Mouse (Mus musculus): ENCODE data around the gene Grip1. TPM values are rescaled to one million over a fixed set of nuclear protein-coding genes. Genes with fewer than 3 reads are reported as not detected.
A peak's percentile ranks its signal among the peaks of the same experiment; 100 is the strongest.

Grip1 gene
- total RNA-seq, 2 experiments from 2014 or later, result 27.6 to 28.9 TPM

DNA sequence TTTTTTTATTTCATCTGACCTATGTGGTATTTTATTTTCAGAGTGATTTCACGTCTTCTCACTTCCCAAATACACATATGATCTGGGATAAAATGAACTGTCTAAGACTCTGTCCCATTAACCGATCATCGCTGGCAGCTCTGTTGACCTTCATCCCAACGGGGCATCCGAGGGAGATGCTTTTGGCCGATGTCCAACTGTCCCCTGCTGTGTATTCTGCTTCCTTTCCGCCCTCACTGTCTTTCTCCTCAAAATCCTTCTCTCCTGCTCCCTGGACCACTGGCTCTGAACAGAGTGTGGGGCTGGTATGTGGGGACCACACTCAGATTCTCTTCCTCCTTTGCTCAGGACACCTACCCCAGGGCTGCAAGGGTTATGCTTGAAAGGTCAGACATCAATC lies 370.1 kb downstream of the Grip1 start:
- no peak for TF ChIP-seq CTCF (conservative IDR thresholded peaks at IDR 0.05)
- no peak overlapping the region for H3K4me3 ChIP-seq
- H3K27ac ChIP-seq, result no peak overlapping the region
- DNase-seq (ENCODE audit: low spot score in 2 of 2), result no peak

DNA sequence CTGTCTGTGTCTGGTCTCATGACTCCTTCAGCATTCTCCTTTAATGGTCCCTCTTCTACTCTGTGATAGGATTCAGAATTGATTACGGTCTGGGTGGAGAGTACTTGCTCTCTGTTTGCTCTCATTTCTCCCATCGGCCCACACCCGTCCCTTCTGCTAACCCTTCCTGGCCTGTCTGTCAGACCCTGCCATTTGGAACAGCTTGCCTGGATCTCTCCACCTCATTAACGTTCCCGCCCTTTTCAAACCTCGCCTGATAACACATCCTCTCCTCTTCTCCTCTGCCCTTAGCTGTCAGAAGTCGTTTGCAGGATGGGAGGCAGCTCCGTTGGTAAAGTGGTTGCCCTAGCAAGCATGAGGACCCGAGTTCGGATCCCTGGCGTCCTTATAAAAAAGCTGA lies 370.9 kb downstream of the Grip1 start:
- TF ChIP-seq CTCF (conservative IDR thresholded peaks at IDR 0.05), result no peak
- Histone ChIP-seq H3K27ac (no peak overlapping the region), H3K4me3 (no peak overlapping the region)
- DNase-seq (ENCODE audit: low spot score in 2 of 2), result no peak

DNA sequence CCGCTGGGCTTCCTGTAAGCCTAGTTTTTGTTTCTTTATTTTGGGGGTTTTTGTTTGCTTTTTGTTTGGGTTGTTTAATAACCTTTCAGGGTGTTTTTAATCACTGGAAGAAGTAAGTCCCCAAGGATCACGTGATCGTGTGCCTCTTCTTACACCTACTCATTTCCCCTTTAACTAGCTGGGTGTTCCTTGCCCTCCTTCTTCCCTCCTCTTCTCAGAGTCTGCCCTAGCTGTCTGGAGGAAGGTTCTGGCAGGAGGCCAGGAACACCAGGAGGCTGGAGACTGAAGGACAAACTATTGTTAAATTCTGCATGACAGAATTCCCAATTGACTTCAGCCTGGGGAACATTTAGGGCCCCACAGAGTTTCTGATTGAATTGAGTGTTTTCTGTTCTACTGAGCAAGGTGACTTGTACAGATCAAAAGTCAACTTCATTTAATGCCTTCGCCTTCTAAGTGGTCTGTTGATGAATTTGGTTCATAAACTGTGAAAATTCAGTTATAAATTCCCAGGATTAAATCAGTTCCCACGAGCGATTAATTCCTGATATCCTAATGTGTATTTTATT lies 376.8 kb downstream of the Grip1 start:
- DNase-seq (ENCODE audit: low spot score in 2 of 2), result peak in 1 of 2 experiments; percentile 28
- Histone ChIP-seq H3K27ac (peak overlapping the region; percentile 2; the same call in 1 of the 2 replicates), H3K4me3 (no peak overlapping the region)
- TF ChIP-seq CTCF (conservative IDR thresholded peaks at IDR 0.05), result no peak

- no peak for DNase-seq (ENCODE audit: low spot score in 2 of 2)
- Histone ChIP-seq H3K27ac (peak overlapping the region; percentile 2; the same call in 1 of the 2 replicates), H3K4me3 (no peak overlapping the region)
- TF ChIP-seq CTCF (conservative IDR thresholded peaks at IDR 0.05), result no peak
Observed at GRCm38 (mm10) chr10:119831086-119831485, 377.5 kb downstream of the Grip1 start.

GRCm38 (mm10) chr10:119833334-119833733 lies 379.7 kb downstream of the Grip1 start:
- H3K4me3 ChIP-seq, result no peak overlapping the region
- no peak overlapping the region for H3K27ac ChIP-seq
- no peak for TF ChIP-seq CTCF (conservative IDR thresholded peaks at IDR 0.05)
- DNase-seq (ENCODE audit: low spot score in 2 of 2), result no peak

DNA sequence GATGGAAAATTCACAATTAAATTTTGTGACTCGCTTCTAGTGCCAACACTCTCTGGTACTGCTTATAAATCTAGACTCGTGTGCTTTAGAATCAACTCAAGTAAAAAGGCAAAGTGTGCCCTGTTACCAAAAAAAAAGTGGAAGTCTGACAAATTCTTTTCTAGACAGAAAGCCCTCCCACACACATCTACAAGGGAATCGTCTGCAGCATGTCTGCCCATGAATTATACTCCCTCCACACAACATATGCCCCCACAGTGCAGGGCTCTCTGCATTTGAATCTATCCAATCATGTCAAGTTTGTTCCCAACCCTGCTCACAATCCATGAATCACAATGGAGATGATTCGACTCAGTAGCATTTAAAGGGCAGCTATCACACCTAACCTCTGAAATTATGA lies 380.5 kb downstream of the Grip1 start:
- H3K27ac ChIP-seq, result no peak overlapping the region
- TF ChIP-seq CTCF (conservative IDR thresholded peaks at IDR 0.05), result no peak
- H3K4me3 ChIP-seq, result no peak overlapping the region
- DNase-seq (ENCODE audit: low spot score in 2 of 2), result peak in 1 of 2 experiments; percentile 56

GRCm38 (mm10) chr10:119839645-119840044 lies 386.0 kb downstream of the Grip1 start:
- no peak for TF ChIP-seq CTCF (conservative IDR thresholded peaks at IDR 0.05)
- Histone ChIP-seq H3K27ac (no peak overlapping the region), H3K4me3 (no peak overlapping the region)
- no peak for DNase-seq (ENCODE audit: low spot score in 2 of 2)

DNA sequence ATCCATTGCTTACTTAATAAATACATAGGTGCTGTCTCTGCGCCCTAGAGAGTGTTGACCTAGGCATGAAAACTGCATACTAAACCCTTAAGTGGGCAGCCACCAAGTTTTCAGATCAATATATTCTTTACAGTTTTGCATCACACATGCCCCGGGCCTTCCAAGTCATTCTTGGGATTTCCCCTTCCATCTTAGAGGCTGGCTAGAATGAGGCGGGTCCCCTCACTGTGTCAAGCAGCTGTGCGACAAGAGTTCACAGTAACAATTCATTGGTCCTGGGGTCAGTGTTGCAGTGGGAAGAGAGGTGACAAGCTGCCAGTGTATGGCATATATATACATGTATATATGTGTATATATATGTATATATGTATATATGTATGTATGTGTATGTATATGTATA lies 388.4 kb downstream of the Grip1 start:
- Histone ChIP-seq H3K4me3 (no peak overlapping the region), H3K27ac (no peak overlapping the region)
- DNase-seq (ENCODE audit: low spot score in 2 of 2), result no peak
- no peak for TF ChIP-seq CTCF (conservative IDR thresholded peaks at IDR 0.05)

GRCm38 (mm10) chr10:119845705-119846410 lies 392.2 kb downstream of the Grip1 start:
- no peak for DNase-seq (ENCODE audit: low spot score in 2 of 2)
- TF ChIP-seq CTCF (conservative IDR thresholded peaks at IDR 0.05), result no peak
- H3K27ac ChIP-seq, result no peak overlapping the region
- H3K4me3 ChIP-seq, result no peak overlapping the region

DNA sequence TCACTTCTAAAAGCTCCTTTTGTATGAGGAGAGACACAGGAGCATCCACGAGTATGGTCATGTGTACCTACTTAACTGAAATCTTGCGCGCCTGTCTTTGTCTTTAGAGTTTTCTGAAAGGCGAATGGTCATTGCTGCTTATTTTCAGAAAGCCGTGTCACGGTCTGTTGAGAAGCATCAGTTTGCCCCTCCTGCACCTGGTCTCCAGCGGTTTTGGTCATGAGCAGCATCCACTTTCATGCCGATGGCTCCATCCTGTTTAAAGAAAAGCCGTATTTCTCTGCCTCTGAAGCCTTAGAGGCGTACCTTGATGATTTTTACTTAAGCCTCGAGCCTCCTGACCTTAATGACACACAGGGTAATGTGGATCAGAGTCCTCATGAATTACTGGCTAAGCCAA lies 398.0 kb downstream of the Grip1 start:
- DNase-seq (ENCODE audit: low spot score in 2 of 2), result no peak
- no peak for TF ChIP-seq CTCF (conservative IDR thresholded peaks at IDR 0.05)
- no peak overlapping the region for H3K4me3 ChIP-seq
- no peak overlapping the region for H3K27ac ChIP-seq

DNA sequence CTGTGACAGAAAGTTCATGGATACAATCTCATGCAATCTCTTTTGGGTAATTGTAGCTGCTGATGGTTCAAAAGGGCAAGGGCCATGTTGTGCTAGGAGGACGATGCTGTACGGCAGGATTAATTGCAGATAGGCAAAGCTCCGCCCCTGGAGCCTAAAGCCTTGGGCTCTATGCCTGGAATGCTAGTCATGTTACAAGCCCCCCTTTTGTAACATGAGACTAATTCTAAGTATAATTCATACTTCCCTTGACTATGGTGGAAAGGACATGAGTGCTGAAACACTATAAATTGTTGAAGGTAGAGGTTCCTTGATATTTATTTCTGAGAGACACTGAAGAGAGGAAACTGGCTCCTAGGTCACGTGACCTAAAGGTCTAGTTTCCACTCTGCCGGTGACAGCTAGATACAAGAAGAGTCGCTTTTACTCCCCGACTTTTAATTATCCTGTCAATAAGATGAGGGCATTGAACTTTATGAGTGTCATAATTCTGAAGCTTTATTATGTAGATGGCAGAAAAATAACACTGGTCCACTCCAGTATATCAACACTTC lies 399.0 kb downstream of the Grip1 start:
- DNase-seq (ENCODE audit: low spot score in 2 of 2), result no peak
- TF ChIP-seq CTCF (conservative IDR thresholded peaks at IDR 0.05), result no peak
- H3K27ac ChIP-seq, result no peak overlapping the region
- H3K4me3 ChIP-seq, result no peak overlapping the region

DNA sequence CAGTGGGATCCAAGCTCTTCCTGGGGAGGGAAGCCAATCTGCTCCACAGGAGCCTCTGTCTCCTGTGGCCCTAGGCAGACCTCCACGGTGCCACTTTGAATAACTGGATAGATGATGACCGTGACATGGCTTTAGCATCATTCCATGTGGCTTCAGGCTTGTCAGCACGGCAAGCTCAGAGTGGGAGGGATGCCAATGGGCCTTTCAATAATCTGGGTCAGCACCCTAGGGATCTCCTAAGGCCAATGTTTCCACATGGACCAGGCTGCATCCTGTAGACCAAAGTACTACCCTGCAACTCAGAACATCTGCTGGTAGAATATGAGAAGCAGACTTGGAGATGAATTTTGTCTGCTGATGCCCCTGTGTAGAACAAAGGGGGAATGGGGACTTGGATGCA lies 414.1 kb downstream of the Grip1 start:
- Histone ChIP-seq H3K4me3 (no peak overlapping the region), H3K27ac (no peak overlapping the region)
- DNase-seq (ENCODE audit: low spot score in 2 of 2), result no peak
- TF ChIP-seq CTCF (conservative IDR thresholded peaks at IDR 0.05), result no peak

GRCm38 (mm10) chr10:119868995-119869579 lies 415.5 kb downstream of the Grip1 start:
- Histone ChIP-seq H3K27ac (no peak overlapping the region), H3K4me3 (no peak overlapping the region)
- no peak for TF ChIP-seq CTCF (conservative IDR thresholded peaks at IDR 0.05)
- DNase-seq (ENCODE audit: low spot score in 2 of 2), result no peak

All from layer of hippocampus, adult 2 months (tissue).